Mouse (Mus musculus): ENCODE data around the gene Prdm5. TPM values are rescaled to one million over a fixed set of nuclear protein-coding genes. Genes with fewer than 3 reads are reported as not detected.

The Prdm5 gene
- polyA plus RNA-seq, 2 experiments = 1.1 to 1.4 TPM

- no peak overlapping the region for H3K4me3 ChIP-seq (ENCODE audit: insufficient read depth in 1 of 2, low read depth in 2 of 2, low read length in 2 of 2)
- 67% methylated on average over 5 of the region's 5 CpGs for WGBS (ENCODE audit: insufficient replicate concordance)
- H3K9ac ChIP-seq (replicated peaks) = no peak overlapping the region
These were observed 19.6 kb upstream of the Prdm5 start for GRCm38 (mm10) chr6:65759174-65759573.

GRCm38 (mm10) chr6:65760073-65760472 is 18.7 kb upstream of the Prdm5 start:
- no peak overlapping the region for H3K9ac ChIP-seq (replicated peaks)
- DNase-seq (ENCODE audit: low read depth in 3 of 3, low spot score in 3 of 3) (no peak), ATAC-seq (ENCODE audit: insufficient read depth) (no peak)
- TF ChIP-seq EP300 (IDR thresholded peaks at IDR 0.05; ENCODE audit: low read depth) (no peak), CTCF (IDR thresholded peaks at IDR 0.05; ENCODE audit: low read depth) (no peak)
- no peak overlapping the region for H3K4me2 ChIP-seq (ENCODE audit: low read depth)
- no peak overlapping the region for H3K27ac ChIP-seq
- 72% methylated on average over 3 of the region's 3 CpGs for WGBS (ENCODE audit: insufficient replicate concordance)
- H3K36me3 ChIP-seq (replicated peaks; ENCODE audit: control insufficient read depth, insufficient read depth, low read depth) = no peaks in the 10 kb centered on the region
- H3K4me1 ChIP-seq (replicated peaks; ENCODE audit: control insufficient read depth in 2 of 2, insufficient read depth in 2 of 2, low read length in 1 of 2) = no peaks in the 10 kb centered on the region
- no peak overlapping the region for H3K4me3 ChIP-seq (ENCODE audit: insufficient read depth in 1 of 2, low read depth in 2 of 2, low read length in 2 of 2)
- H3K9me3 ChIP-seq (ENCODE audit: control insufficient read depth, low read length) = no peaks in the 10 kb centered on the region
- no peaks in the 10 kb centered on the region for H3K27me3 ChIP-seq (ENCODE audit: control insufficient read depth, insufficient read depth, low read length)

More at GRCm38 (mm10) chr6:65759174-65759573, 19.6 kb upstream of the Prdm5 start:
- H3K27me3 ChIP-seq (ENCODE audit: control insufficient read depth, insufficient read depth, low read length) = no peaks in the 10 kb centered on the region
- H3K4me1 ChIP-seq (replicated peaks; ENCODE audit: control insufficient read depth in 2 of 2, insufficient read depth in 2 of 2, low read length in 1 of 2) = no peaks in the 10 kb centered on the region
- H3K36me3 ChIP-seq (replicated peaks; ENCODE audit: control insufficient read depth, insufficient read depth, low read depth) = no peaks in the 10 kb centered on the region
- TF ChIP-seq EP300 (IDR thresholded peaks at IDR 0.05; ENCODE audit: low read depth) (no peak), CTCF (IDR thresholded peaks at IDR 0.05; ENCODE audit: low read depth) (no peak)
- H3K9me3 ChIP-seq (ENCODE audit: control insufficient read depth, low read length) = no peaks in the 10 kb centered on the region
- DNase-seq (ENCODE audit: low read depth in 3 of 3, low spot score in 3 of 3) = no peak
- no peak overlapping the region for H3K4me2 ChIP-seq (ENCODE audit: low read depth)
- no peak for ATAC-seq (ENCODE audit: insufficient read depth)
- H3K27ac ChIP-seq = no peak overlapping the region

GRCm38 (mm10) chr6:65764459-65764858 is 14.3 kb upstream of the Prdm5 start:
- H3K9ac ChIP-seq (replicated peaks) = no peak overlapping the region
- no peaks in the 10 kb centered on the region for H3K4me1 ChIP-seq (replicated peaks; ENCODE audit: control insufficient read depth in 2 of 2, insufficient read depth in 2 of 2, low read length in 1 of 2)
- H3K27me3 ChIP-seq (ENCODE audit: control insufficient read depth, insufficient read depth, low read length) = no peaks in the 10 kb centered on the region
- ATAC-seq (ENCODE audit: insufficient read depth) (no peak), DNase-seq (ENCODE audit: low read depth in 3 of 3, low spot score in 3 of 3) (no peak)
- H3K4me2 ChIP-seq (ENCODE audit: low read depth) = no peak overlapping the region
- TF ChIP-seq CTCF (IDR thresholded peaks at IDR 0.05; ENCODE audit: low read depth) (no peak), EP300 (IDR thresholded peaks at IDR 0.05; ENCODE audit: low read depth) (no peak)
- no peaks in the 10 kb centered on the region for H3K9me3 ChIP-seq (ENCODE audit: control insufficient read depth, low read length)
- no peaks in the 10 kb centered on the region for H3K36me3 ChIP-seq (replicated peaks; ENCODE audit: control insufficient read depth, insufficient read depth, low read depth)
- no peak overlapping the region for H3K27ac ChIP-seq
- 60% methylated on average over 2 of the region's 2 CpGs for WGBS (ENCODE audit: insufficient replicate concordance)
- no peak overlapping the region for H3K4me3 ChIP-seq (ENCODE audit: insufficient read depth in 1 of 2, low read depth in 2 of 2, low read length in 2 of 2)

GRCm38 (mm10) chr6:65765057-65765456 is 13.7 kb upstream of the Prdm5 start:
- Histone ChIP-seq H3K9ac (replicated peaks) (no peak overlapping the region), H3K4me1 (replicated peaks; ENCODE audit: control insufficient read depth in 2 of 2, insufficient read depth in 2 of 2, low read length in 1 of 2) (no peaks in the 10 kb centered on the region), H3K4me3 (ENCODE audit: insufficient read depth in 1 of 2, low read depth in 2 of 2, low read length in 2 of 2) (no peak overlapping the region), H3K9me3 (ENCODE audit: control insufficient read depth, low read length) (no peaks in the 10 kb centered on the region), H3K36me3 (replicated peaks; ENCODE audit: control insufficient read depth, insufficient read depth, low read depth) (no peaks in the 10 kb centered on the region), H3K27ac (no peak overlapping the region), H3K27me3 (ENCODE audit: control insufficient read depth, insufficient read depth, low read length) (no peaks in the 10 kb centered on the region), H3K4me2 (ENCODE audit: low read depth) (no peak overlapping the region)
- WGBS (ENCODE audit: insufficient replicate concordance) = 8% methylated on average over 8 of the region's 8 CpGs
- DNase-seq (ENCODE audit: low read depth in 3 of 3, low spot score in 3 of 3) (no peak), ATAC-seq (ENCODE audit: insufficient read depth) (no peak)
- TF ChIP-seq CTCF (IDR thresholded peaks at IDR 0.05; ENCODE audit: low read depth) = no peak
- TF ChIP-seq EP300 (IDR thresholded peaks at IDR 0.05; ENCODE audit: low read depth) = no peak

- Histone ChIP-seq H3K4me2 (ENCODE audit: low read depth) (no peak overlapping the region), H3K27me3 (ENCODE audit: control insufficient read depth, insufficient read depth, low read length) (no peaks in the 10 kb centered on the region), H3K9me3 (ENCODE audit: control insufficient read depth, low read length) (no peaks in the 10 kb centered on the region), H3K4me3 (ENCODE audit: insufficient read depth in 1 of 2, low read depth in 2 of 2, low read length in 2 of 2) (no peak overlapping the region), H3K9ac (replicated peaks) (no peak overlapping the region), H3K4me1 (replicated peaks; ENCODE audit: control insufficient read depth in 2 of 2, insufficient read depth in 2 of 2, low read length in 1 of 2) (no peaks in the 10 kb centered on the region), H3K36me3 (replicated peaks; ENCODE audit: control insufficient read depth, insufficient read depth, low read depth) (no peaks in the 10 kb centered on the region), H3K27ac (no peak overlapping the region)
- ATAC-seq (ENCODE audit: insufficient read depth) = no peak
- no peak for TF ChIP-seq EP300 (IDR thresholded peaks at IDR 0.05; ENCODE audit: low read depth)
- no peak for TF ChIP-seq CTCF (IDR thresholded peaks at IDR 0.05; ENCODE audit: low read depth)
- WGBS (ENCODE audit: insufficient replicate concordance) = 67% methylated on average over 13 of the region's 13 CpGs
- DNase-seq (ENCODE audit: low read depth in 3 of 3, low spot score in 3 of 3) = no peak
These were observed 12.9 kb upstream of the Prdm5 start for GRCm38 (mm10) chr6:65765752-65766397.
